Mouse (Mus musculus) megakaryocyte, embryonic 14.5 days (primary cell): ENCODE measurements around the gene Tmem104.

Experiments used
- FLI1 ChIP-seq: IDR thresholded peaks from 2 replicates; pipeline ENCODE4 v1.6.1; 2012; ENCODE audit warnings: low read length, inconsistent platforms, mixed read lengths
- GATA1 ChIP-seq: IDR thresholded peaks from 3 replicates; pipeline ENCODE4 v1.6.1; 2012; ENCODE audit warnings: mixed read lengths, low read length, inconsistent platforms, borderline replicate concordance

- TF ChIP-seq GATA1 (no peak), FLI1 (no peak)
Observed at GRCm38 (mm10) chr11:115223877-115224276, 36.6 kb downstream of the Tmem104 start.
